Mouse (Mus musculus): ENCODE measurements around the gene Map3k11. TPM values are rescaled to one million over a fixed set of nuclear protein-coding genes. Genes with fewer than 3 reads are reported as not detected.

The Map3k11 gene
- polyA plus RNA-seq, 1 experiment, result 24.5 TPM

DNA sequence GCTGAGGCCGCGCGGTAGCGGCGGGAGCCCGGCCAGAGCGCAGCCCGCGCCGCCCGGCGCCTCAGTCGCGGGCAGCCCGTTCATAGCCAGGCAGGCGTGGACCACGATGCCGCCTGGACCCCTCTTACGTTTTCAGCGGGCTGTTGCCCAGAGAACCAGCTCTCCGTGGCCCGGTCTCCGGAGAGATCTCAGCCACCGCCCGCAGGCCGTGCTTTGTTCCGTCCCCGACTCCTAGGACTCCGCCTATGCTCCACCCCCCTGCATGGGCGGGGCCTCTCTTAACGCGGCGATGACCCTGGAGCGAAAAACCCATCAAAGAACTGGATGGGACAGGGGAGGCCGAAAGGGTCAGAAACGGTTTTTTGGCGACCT lies 40.9 kb downstream of the Map3k11 start, which contains the start of gene Fam89b:
Fam89b (minus strand) TSS at position 210 of the 372 bp plus-strand sequence.
- H3K4me3 ChIP-seq (ENCODE audit: insufficient read depth, low read depth, low read length), result peak within 1 kb of the TSS; percentile 82
- peak within 1 kb of the TSS; percentile 73 for H3K27ac ChIP-seq (replicated peaks; ENCODE audit: low read depth, low read length)
- peaks cover 11% of the 10 kb centered on the region for H3K4me1 ChIP-seq (ENCODE audit: control insufficient read depth, insufficient read depth, insufficient read length, low read length)

DNA sequence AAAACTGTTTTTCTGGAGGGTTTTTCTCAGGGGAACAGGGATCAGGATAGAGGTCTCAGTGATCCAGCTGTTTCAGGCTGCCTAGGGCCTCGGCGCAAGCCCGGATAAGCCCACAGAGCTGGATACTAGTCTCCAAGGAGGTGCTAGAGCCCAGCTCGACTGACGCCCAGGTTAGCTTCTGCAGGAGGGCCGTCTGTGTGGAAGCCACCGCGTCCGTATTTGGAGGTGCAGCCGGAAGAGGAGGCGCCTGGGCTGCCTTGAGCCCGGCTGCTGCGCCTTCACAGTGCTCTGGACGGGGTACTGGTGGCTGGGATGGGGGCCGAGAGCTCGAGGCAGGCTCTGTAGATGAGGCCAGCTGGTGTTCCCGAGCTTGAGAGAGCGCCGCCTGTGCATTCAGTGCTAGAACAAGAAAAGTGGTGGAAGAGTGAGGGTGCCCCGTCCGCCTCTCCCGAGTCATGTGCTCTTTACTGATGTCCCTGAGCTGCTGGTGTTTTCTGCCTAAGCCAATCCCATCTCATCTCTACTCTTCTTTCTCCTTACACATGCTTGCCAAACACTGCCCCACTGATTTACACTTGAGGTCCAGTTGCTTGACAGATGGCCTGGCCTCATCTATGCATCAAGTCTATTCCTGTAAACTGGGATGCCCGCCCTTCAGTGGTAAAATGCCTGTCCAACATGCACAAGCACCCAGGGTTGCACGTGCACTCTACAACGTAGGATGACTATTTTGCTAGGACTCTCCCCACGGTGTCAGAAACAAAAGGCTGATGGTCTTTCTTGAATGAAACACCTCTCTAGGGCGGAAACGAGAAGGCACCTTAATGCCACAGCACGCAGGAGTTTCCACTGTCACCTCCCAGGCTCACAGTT lies 42.0 kb downstream of the Map3k11 start:
- peaks cover 11% of the 10 kb centered on the region for H3K4me1 ChIP-seq (ENCODE audit: control insufficient read depth, insufficient read depth, insufficient read length, low read length)
- no peak overlapping the region for H3K27ac ChIP-seq (replicated peaks; ENCODE audit: low read depth, low read length)
- H3K4me3 ChIP-seq (ENCODE audit: insufficient read depth, low read depth, low read length), result peak overlapping the region; percentile 66

DNA sequence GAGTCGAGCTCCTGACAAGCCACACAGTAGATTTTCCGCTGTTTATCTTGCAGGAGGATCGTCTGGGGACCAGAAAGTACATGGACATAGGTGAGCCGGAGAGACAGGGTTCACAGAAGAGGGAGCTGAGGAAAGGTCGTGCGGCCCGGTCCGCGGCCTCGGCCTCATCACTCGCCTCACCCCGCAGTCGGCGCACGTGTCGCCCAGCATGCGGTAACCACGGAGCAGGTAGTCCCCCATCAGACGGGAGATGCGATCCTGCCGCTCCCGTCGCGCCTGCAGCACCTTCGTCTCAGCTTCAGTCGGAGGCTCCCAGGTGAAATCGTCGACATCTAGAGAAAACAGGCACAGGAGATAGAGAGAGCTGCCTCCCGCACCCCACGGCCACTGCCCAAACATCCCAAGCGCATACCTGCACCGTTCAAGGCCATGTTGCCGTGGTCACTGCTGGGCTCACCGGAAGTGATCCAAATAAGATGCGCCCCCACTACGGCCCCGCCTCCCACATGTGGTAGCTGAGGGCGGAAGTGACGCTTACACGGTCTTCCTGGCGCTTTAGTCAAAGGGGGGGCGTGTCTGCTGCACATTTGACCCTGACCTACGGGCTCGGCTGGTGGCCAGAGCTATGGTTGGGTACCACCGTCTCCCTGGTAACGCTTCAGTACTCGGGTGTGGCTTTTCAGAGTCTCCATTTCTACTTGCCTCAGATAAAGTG lies 42.9 kb downstream of the Map3k11 start:
- peak overlapping the region; percentile 66 for H3K4me3 ChIP-seq (ENCODE audit: insufficient read depth, low read depth, low read length)
- 0 out of 2 replicates have a peak overlapping the region, but pooled peaks have one; percentile 14 for H3K27ac ChIP-seq (replicated peaks; ENCODE audit: low read depth, low read length)
- H3K4me1 ChIP-seq (ENCODE audit: control insufficient read depth, insufficient read depth, insufficient read length, low read length), result peaks cover 11% of the 10 kb centered on the region

DNA sequence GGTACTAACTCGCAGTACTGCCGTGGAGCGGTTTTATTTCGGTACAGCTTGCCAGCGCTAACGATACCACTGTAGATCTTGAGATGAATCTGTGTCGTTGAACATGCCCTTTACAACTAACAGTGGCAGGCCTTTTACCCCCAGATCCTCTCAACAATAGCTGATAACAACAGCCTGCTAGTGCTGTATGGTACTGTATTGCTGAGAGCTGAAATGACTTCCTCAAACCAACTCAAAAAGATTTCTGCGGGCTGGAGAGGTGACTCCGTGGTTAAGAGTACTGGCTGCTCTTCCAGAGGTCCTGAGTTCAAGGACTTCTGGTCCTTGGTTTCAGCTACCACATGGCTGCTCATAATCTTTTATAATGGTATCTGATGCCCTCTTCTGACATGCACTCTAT lies 45.8 kb downstream of the Map3k11 start:
- no peak overlapping the region for H3K4me3 ChIP-seq (ENCODE audit: insufficient read depth, low read depth, low read length)

DNA sequence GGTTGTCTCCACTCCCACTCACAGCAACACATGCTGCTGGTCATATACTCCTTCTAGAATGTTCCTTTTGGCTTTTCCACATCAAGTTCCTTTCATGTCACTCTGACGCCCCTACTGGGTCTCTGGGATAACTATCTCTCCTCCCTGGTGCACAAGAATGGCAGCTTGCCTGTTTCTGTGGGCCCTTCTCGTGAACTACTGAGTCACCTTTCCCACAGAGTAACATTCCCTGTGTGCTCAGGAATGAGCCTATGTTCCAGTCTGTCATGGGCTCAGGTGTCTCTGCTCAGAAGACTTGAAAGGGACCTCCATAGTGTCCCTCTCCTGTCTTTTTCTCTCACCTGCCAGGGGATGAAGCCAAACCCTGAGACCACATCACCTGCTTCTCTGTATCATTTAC lies 50.9 kb downstream of the Map3k11 start:
- Histone ChIP-seq H3K4me3 (ENCODE audit: insufficient read depth, low read depth, low read length) (no peak overlapping the region), H3K4me1 (ENCODE audit: control insufficient read depth, insufficient read depth, insufficient read length, low read length) (peaks cover 7% of the 10 kb centered on the region), H3K27ac (replicated peaks; ENCODE audit: low read depth, low read length) (peak overlapping the region; percentile 94)

More for the DNA sequence above, 45.8 kb downstream of the Map3k11 start:
- Histone ChIP-seq H3K4me1 (ENCODE audit: control insufficient read depth, insufficient read depth, insufficient read length, low read length) (peaks cover 3% of the 10 kb centered on the region), H3K27ac (replicated peaks; ENCODE audit: low read depth, low read length) (no peak overlapping the region)

DNA sequence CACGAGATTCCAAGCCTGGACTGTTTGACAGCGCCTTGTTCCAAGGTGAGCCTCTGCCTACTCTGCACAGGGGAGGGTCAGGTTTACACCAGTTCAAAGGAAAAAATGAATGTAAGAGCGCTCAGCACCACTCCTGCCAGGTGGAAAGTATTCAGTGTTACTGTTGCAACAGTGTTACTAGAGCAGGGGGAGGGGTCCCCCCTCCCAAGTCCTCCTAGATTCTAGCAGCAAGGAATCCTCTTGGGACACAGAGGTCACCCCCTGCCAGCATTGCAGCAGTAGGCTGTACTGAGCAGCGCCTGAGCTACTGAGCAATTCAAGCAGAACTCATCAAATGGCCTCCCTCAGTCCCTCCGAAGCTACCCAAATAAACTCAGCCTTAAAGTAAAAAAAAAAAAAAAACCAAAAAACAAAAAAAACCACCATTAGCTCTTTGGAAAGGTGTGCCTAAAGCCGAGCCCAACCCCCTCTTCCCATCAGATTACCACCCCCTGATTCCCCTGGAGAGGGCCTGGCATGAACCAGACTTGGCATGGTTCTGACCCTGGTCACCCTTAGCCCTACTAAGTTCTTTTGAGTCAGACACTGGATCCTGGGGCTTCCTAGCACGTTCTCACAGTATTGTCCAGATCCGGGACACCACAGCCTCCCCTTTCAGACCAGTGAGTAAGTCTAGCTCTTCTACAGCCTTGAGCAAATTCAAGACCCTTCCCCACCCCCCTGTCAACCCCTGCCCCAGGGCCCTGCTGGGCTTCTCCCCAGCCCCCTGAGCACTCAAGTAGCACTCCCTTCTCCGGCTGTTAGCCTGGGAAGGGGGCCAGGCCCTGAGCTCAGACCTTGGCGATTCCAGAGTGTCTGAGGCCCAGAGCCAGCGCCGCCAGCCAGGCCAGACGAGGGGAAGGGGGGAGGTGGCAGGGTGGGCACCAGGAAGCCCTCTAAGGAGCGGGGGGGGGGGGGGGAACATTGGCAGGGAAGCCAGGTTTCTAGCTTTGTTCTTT lies 52.1 kb downstream of the Map3k11 start, which contains the start of gene Ltbp3:
Ltbp3 (plus strand) TSS at position 585 of the 998 bp plus-strand sequence.
- H3K4me3 ChIP-seq (ENCODE audit: insufficient read depth, low read depth, low read length), result peak within 1 kb of the TSS; percentile 67
- H3K27ac ChIP-seq (replicated peaks; ENCODE audit: low read depth, low read length), result peak within 1 kb of the TSS; percentile 94
- H3K4me1 ChIP-seq (ENCODE audit: control insufficient read depth, insufficient read depth, insufficient read length, low read length), result peaks cover 7% of the 10 kb centered on the region

DNA sequence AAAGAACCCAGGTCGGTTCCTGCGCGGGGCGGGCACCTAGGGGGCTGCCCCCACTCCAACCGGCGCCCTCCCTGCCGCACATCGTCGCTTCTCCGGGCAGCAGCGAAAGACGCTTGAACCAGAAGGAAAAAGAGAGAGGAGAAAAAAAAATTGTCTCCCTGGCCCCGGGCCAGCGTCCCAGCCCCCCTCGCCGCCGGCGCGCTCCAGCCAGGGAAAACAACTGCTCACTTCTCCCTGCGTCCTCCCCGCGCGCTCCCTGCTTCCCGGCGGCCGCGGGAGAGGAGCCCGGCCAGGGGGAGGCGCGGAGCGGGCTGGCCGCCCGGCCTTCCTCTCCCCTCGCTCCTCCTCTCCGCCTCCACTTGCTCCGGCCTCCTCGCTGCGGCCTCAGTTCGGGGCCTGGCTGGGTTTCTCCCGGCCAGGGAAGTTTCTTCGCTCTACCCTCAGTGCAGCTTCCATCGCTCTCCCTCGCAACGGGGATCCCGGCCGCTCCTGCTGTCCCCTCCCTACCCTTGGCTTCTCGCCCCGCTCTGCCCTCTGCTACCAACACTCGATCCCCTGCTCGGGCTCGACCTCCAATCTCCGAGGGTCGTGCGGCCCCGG lies 53.2 kb downstream of the Map3k11 start:
- peaks cover 7% of the 10 kb centered on the region for H3K4me1 ChIP-seq (ENCODE audit: control insufficient read depth, insufficient read depth, insufficient read length, low read length)
- H3K4me3 ChIP-seq (ENCODE audit: insufficient read depth, low read depth, low read length), result peak overlapping the region; percentile 67
- H3K27ac ChIP-seq (replicated peaks; ENCODE audit: low read depth, low read length), result peak overlapping the region; percentile 89

DNA sequence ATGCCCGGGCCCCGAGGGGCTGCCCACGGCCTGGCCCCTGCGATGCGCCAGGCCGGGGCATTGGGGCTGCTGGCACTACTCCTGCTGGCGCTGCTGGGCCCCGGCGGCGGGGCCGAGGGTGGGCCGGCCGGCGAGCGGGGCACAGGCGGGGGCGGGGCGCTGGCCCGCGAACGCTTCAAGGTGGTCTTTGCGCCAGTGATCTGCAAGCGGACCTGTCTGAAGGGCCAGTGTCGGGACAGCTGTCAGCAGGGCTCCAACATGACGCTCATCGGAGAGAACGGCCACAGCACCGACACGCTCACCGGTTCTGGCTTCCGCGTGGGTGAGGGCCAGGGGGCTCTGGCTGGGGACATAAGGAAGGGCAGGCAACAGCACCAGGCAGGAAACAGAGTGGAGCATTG lies 53.7 kb downstream of the Map3k11 start:
- Histone ChIP-seq H3K4me3 (ENCODE audit: insufficient read depth, low read depth, low read length) (peak overlapping the region; percentile 67), H3K27ac (replicated peaks; ENCODE audit: low read depth, low read length) (peak overlapping the region; percentile 78)

DNA sequence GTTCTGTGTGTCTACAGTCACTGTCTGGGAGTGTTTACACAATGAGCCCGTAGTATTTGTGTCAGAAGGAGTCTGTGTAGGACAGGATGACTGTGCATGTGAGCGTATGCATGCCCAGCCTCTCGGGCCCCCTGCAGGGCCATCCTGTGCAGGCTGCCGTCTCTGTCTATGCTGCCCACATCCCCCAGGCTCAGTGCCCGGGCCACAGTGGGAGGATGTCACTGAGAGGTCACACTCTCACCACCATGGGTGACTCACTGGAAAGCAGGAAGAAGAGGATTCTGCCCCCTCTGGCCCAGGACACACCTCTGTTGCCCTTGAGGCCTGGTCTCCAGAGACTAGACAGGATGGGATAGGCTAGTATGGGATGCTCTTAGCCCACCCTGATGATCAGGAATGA lies 55.0 kb downstream of the Map3k11 start:
- peaks cover 7% of the 10 kb centered on the region for H3K4me1 ChIP-seq (ENCODE audit: control insufficient read depth, insufficient read depth, insufficient read length, low read length)

More for the DNA sequence above, 53.7 kb downstream of the Map3k11 start:
- peaks cover 7% of the 10 kb centered on the region for H3K4me1 ChIP-seq (ENCODE audit: control insufficient read depth, insufficient read depth, insufficient read length, low read length)

DNA sequence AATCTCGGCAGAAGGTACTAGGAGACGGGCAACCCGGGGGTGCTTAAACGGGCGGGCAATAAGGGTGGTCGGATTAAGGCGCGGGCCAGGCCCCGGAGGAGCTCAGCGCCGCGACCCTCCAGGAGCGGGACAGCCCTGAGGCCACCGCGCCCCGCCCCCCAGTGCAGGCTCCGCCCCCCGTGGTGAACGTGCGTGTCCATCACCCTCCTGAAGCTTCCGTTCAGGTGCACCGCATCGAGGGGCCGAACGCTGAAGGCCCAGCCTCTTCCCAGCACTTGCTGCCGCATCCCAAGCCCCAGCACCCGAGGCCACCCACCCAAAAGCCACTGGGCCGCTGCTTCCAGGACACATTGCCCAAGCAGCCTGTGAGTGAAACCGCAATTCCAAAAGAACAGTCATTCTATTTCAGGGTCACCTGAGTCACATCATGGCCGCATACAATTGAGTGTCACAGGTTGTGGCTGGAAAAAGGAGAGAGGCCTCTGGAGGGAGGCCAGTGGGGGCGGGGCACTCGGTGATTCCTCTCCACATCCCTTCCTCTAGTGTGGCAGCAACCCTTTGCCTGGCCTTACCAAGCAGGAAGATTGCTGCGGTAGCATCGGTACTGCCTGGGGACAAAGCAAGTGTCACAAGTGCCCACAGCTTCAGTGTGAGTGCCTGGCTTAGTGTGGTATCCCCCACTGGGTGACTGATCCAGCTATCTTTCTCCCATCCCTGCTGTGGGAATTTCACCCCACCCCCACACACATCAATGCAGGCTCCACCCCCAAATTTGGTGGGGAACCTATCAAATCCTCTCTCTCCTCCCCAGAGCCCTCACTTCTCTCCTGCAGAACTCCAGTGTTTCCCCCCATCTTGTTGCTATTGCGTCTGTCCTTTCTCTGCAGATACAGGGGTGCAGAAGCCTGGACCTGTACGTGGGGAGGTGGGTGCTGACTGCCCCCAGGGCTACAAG lies 57.5 kb downstream of the Map3k11 start:
- H3K4me1 ChIP-seq (ENCODE audit: control insufficient read depth, insufficient read depth, insufficient read length, low read length), result peaks cover 3% of the 10 kb centered on the region
- H3K4me3 ChIP-seq (ENCODE audit: insufficient read depth, low read depth, low read length), result 0 out of 2 replicates have a peak overlapping the region, but pooled peaks have one; percentile 11
- H3K27ac ChIP-seq (replicated peaks; ENCODE audit: low read depth, low read length), result no peak overlapping the region

More for the DNA sequence above, 55.0 kb downstream of the Map3k11 start:
- no peak overlapping the region for H3K27ac ChIP-seq (replicated peaks; ENCODE audit: low read depth, low read length)
- peak overlapping the region; percentile 67 for H3K4me3 ChIP-seq (ENCODE audit: insufficient read depth, low read depth, low read length)

DNA sequence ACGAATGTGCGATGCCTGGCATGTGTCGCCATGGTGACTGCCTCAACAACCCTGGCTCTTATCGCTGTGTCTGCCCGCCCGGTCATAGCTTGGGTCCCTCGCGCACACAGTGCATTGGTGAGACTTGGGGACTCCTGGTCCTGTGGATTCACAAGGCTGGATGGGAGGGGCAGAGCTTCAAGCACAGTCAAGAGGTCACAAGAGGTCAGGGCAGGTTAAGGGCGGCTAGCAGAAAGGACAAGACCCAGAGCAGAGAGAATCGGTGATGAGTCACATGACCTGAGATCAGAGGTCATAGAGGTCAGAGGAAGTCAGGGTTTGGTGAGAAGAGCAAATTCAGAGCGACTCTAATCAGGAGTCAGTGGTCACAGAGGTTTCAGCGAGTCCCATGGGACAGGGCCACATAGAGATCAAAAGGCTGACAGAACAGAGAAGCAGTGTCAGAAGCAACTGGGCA lies 58.4 kb downstream of the Map3k11 start:
- no peak overlapping the region for H3K27ac ChIP-seq (replicated peaks; ENCODE audit: low read depth, low read length)
- no peak overlapping the region for H3K4me3 ChIP-seq (ENCODE audit: insufficient read depth, low read depth, low read length)
- H3K4me1 ChIP-seq (ENCODE audit: control insufficient read depth, insufficient read depth, insufficient read length, low read length), result peaks cover 3% of the 10 kb centered on the region

DNA sequence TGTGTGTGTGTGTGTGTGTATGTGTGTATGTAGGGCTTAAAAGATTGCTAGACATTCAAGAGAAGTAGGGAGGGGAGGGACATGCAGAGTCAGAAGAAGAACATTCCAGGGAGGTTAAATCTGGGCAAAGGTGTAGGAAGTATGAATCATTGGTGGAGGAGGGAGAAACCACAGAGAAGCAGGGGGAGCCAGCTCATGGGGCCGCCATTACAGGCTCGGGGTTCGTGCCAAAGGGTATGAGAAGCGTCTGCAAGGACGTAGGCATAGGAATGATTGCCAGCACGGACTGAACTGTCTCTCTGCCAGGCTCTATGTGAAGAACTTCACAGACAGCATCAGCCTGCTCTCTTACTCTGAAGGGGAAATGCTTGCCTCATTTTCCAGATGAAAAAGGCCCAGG lies 60.9 kb downstream of the Map3k11 start:
- Histone ChIP-seq H3K4me3 (ENCODE audit: insufficient read depth, low read depth, low read length) (no peak overlapping the region), H3K4me1 (ENCODE audit: control insufficient read depth, insufficient read depth, insufficient read length, low read length) (no peaks in the 10 kb centered on the region; the same call in 1 of the 2 replicates), H3K27ac (replicated peaks; ENCODE audit: low read depth, low read length) (no peak overlapping the region)

DNA sequence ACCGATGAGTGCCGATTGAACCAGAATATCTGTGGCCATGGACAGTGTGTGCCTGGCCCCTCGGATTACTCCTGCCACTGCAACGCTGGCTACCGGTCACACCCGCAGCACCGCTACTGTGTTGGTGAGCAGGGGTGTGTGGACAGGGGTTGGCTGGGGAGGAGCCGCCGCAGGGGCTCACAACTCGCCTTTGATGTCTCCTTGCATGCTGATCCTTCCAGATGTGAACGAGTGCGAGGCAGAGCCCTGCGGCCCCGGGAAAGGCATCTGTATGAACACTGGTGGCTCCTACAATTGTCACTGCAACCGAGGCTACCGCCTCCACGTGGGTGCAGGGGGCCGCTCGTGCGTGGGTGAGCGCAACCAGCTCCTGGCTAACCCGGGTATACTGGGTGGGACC lies 62.4 kb downstream of the Map3k11 start:
- no peak overlapping the region for H3K27ac ChIP-seq (replicated peaks; ENCODE audit: low read depth, low read length)
- no peak overlapping the region for H3K4me3 ChIP-seq (ENCODE audit: insufficient read depth, low read depth, low read length)
- no peaks in the 10 kb centered on the region; the same call in 1 of the 2 replicates for H3K4me1 ChIP-seq (ENCODE audit: control insufficient read depth, insufficient read depth, insufficient read length, low read length)

Data from brown adipose tissue, adult 24 weeks (tissue).